Mouse (Mus musculus): Measurements from ENCODE around the gene Gm6588. TPM values are rescaled to one million over a fixed set of nuclear protein-coding genes. Genes with fewer than 3 reads are reported as not detected.

Gm6588 gene
- total RNA-seq (2014; fragmentation: Nextera tagmentation): not detected in 2 replicates
- 0.16 TPM in 1 of 2 replicates, not detected in the other for total RNA-seq (2017)
- polyA plus RNA-seq (2012): not detected in 2 replicates

DNA sequence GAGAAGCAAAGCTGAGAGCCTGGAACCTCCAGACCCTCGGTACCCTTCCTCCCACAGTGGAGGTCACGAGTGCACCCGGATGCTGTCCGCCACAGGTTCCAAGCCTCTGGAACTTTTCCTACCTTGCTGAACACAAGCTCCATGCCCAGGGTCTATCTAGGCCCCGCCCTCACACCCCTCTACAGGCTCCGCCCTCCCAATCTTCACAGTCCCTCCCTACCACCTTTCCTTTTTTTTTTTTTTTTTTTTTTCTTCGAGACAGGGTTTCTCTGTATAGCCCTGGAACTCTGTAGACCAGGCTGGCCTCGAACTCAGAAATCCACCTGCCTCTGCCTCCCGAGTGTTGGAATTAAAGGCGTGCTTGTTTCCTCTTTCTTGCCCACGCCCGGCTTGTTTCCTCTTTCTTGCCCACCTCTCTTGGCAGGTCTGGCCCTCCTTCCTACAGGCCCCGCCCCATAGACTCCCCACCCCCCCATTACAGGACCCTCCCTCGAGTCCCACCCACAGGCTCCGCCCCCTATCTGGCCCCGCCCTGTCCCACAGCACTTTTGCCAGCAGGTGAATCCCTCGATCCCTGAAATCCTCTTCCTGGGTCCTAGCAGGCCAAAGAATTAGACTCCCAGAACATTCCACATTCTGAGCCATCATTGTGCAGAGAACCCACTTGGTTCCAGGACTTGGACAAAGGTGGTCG lies at the start of gene Gm6588:
TSS of gene Gm6588 (plus strand) at position 680 of the 694 bp plus-strand sequence.
- ATAC-seq (ENCODE audit: extremely low read depth, insufficient number of reproducible peaks, low FRiP score, poor library complexity, severe bottlenecking): no peak
- peaks cover 53% of the 10 kb centered on the region for H3K9me3 ChIP-seq (replicated peaks)
- no peaks in the 10 kb centered on the region for H3K4me1 ChIP-seq (ENCODE audit: insufficient read depth, low read depth, low read length)
- no peak for TF ChIP-seq GATA1 (IDR thresholded peaks at IDR 0.05; ENCODE audit: borderline replicate concordance, low read length)
- no peak for TF ChIP-seq CTCF (IDR thresholded peaks at IDR 0.05; ENCODE audit: low read depth, low read length)
- TF ChIP-seq GATA2 (IDR thresholded peaks at IDR 0.05; ENCODE audit: borderline replicate concordance, low read depth, low read length): no peak
- TF ChIP-seq POLR2AphosphoS5 (IDR thresholded peaks at IDR 0.05; ENCODE audit: insufficient replicate concordance, low read depth, low read length): no peak
- TF ChIP-seq TAL1 (conservative IDR thresholded peaks at IDR 0.05; ENCODE audit: low read depth, low read length): no peak
- H3K27me3 ChIP-seq (ENCODE audit: insufficient read depth, low read length): no peaks in the 10 kb centered on the region
- no peak for DNase-seq (ENCODE audit: low spot score)
- H3K4me3 ChIP-seq (ENCODE audit: low read depth, low read length): no peak within 1 kb of the TSS
- H3K36me3 ChIP-seq (replicated peaks): no peaks in the 10 kb centered on the region

DNA sequence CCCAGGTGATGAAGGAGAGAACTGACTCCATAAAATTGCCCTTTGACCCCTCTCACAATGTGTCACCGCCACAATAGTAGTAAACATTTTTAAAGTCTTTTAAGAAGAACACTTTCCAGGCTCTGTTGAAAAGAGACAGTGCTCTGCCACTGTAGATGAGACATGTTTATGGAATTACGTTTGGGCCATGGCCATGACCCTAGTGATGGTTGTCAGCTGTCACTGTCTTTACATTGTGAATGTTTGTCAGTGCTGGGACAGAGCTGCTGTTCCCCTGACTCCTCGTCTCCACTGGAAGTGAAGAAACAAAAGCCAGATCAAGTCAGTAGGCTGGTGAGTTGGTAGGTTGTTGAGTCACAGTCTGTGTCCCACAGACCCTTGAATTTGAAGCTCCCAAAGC lies 46.8 kb upstream of the Gm6588 start:
- ATAC-seq (ENCODE audit: extremely low read depth, insufficient number of reproducible peaks, low FRiP score, poor library complexity, severe bottlenecking) (no peak), DNase-seq (ENCODE audit: low spot score) (no peak)
- Histone ChIP-seq H3K27me3 (ENCODE audit: insufficient read depth, low read length) (0 out of 2 replicates have a peak, but pooled peaks cover 2% of the 10 kb centered on the region), H3K36me3 (replicated peaks) (no peaks in the 10 kb centered on the region), H3K4me3 (ENCODE audit: low read depth, low read length) (no peak overlapping the region), H3K4me1 (ENCODE audit: insufficient read depth, low read depth, low read length) (no peaks in the 10 kb centered on the region), H3K9me3 (replicated peaks) (peaks cover 5% of the 10 kb centered on the region)
- TF ChIP-seq CTCF (IDR thresholded peaks at IDR 0.05; ENCODE audit: low read depth, low read length) (no peak), TAL1 (conservative IDR thresholded peaks at IDR 0.05; ENCODE audit: low read depth, low read length) (no peak), GATA2 (IDR thresholded peaks at IDR 0.05; ENCODE audit: borderline replicate concordance, low read depth, low read length) (no peak), POLR2AphosphoS5 (IDR thresholded peaks at IDR 0.05; ENCODE audit: insufficient replicate concordance, low read depth, low read length) (no peak), GATA1 (IDR thresholded peaks at IDR 0.05; ENCODE audit: borderline replicate concordance, low read length) (no peak)

DNA sequence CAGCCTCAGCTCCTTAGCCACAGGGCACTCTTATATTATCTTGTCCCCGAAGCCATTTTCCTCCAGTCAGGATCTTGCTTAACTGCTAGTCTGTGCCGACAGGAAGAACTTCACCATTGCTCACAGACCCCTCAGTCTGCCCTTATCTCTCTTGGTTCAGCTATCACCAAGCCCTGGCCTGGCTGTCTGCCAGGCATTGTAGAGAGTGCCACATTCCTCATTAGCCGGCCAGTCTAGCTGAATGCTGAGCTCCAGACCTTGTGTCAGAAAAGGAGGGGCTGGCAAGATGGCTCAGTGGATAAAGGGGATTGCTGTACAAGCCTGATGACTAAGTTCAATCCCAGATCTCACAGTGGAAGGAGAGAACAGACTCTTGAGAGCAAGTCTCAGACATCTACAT lies 43.2 kb upstream of the Gm6588 start:
- Histone ChIP-seq H3K4me3 (ENCODE audit: low read depth, low read length) (no peak overlapping the region), H3K4me1 (ENCODE audit: insufficient read depth, low read depth, low read length) (no peaks in the 10 kb centered on the region), H3K27me3 (ENCODE audit: insufficient read depth, low read length) (0 out of 2 replicates have a peak, but pooled peaks cover 5% of the 10 kb centered on the region), H3K36me3 (replicated peaks) (no peaks in the 10 kb centered on the region), H3K9me3 (replicated peaks) (peaks cover 5% of the 10 kb centered on the region)
- TF ChIP-seq TAL1 (conservative IDR thresholded peaks at IDR 0.05; ENCODE audit: low read depth, low read length): no peak
- no peak for TF ChIP-seq CTCF (IDR thresholded peaks at IDR 0.05; ENCODE audit: low read depth, low read length)
- no peak for TF ChIP-seq GATA1 (IDR thresholded peaks at IDR 0.05; ENCODE audit: borderline replicate concordance, low read length)
- TF ChIP-seq POLR2AphosphoS5 (IDR thresholded peaks at IDR 0.05; ENCODE audit: insufficient replicate concordance, low read depth, low read length): no peak
- TF ChIP-seq GATA2 (IDR thresholded peaks at IDR 0.05; ENCODE audit: borderline replicate concordance, low read depth, low read length): no peak
- DNase-seq (ENCODE audit: low spot score): peak; percentile 39
- ATAC-seq (ENCODE audit: extremely low read depth, insufficient number of reproducible peaks, low FRiP score, poor library complexity, severe bottlenecking): no peak

DNA sequence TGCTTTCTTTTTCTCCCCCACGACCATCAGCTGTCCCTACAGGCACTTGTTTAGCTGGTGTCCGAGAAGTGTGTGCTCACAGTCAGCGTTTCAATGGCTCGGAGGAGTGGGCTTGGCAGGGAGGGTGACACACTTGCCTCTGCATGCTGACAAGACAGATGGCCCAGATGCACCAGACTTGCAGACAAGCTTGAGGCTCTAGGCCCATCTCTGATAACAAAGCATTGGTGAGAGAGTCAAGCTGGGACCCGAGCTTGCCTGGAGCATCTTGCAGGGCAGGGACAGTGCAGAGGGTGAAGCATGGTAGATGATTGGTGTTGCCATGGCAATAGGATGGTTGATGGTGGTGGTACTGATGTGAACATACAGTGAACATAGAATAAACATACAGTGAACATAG lies 40.0 kb upstream of the Gm6588 start:
- no peak for DNase-seq (ENCODE audit: low spot score)
- Histone ChIP-seq H3K4me3 (ENCODE audit: low read depth, low read length) (no peak overlapping the region), H3K27me3 (ENCODE audit: insufficient read depth, low read length) (0 out of 2 replicates have a peak, but pooled peaks cover 3% of the 10 kb centered on the region), H3K9me3 (replicated peaks) (peaks cover 5% of the 10 kb centered on the region), H3K4me1 (ENCODE audit: insufficient read depth, low read depth, low read length) (no peaks in the 10 kb centered on the region), H3K36me3 (replicated peaks) (no peaks in the 10 kb centered on the region)
- no peak for ATAC-seq (ENCODE audit: extremely low read depth, insufficient number of reproducible peaks, low FRiP score, poor library complexity, severe bottlenecking)
- TF ChIP-seq GATA2 (IDR thresholded peaks at IDR 0.05; ENCODE audit: borderline replicate concordance, low read depth, low read length) (no peak), TAL1 (conservative IDR thresholded peaks at IDR 0.05; ENCODE audit: low read depth, low read length) (no peak), GATA1 (IDR thresholded peaks at IDR 0.05; ENCODE audit: borderline replicate concordance, low read length) (no peak), POLR2AphosphoS5 (IDR thresholded peaks at IDR 0.05; ENCODE audit: insufficient replicate concordance, low read depth, low read length) (no peak), CTCF (IDR thresholded peaks at IDR 0.05; ENCODE audit: low read depth, low read length) (no peak)

DNA sequence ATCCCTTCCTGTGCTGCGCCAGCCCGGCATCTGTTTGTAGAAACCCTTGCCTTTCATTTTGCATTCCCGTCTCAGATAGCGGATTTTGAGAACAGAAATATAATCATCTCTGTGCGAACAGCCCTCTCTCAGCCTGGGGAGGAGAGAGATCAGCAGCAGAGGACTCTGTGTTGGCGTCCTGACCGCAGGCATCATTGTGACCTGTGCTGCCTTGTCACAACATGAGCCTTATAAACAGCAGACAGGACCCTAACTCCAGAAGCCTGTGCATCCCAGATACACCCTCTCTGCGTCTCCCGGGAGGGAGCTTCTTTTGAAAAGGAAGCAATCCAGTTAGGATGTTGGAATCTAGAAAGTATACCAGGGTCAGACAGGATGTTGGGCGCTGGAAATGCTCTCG lies 38.2 kb upstream of the Gm6588 start:
- H3K9me3 ChIP-seq (replicated peaks): peaks cover 5% of the 10 kb centered on the region
- 0 out of 2 replicates have a peak, but pooled peaks cover 3% of the 10 kb centered on the region for H3K27me3 ChIP-seq (ENCODE audit: insufficient read depth, low read length)

More for the DNA sequence above, 38.2 kb upstream of the Gm6588 start:
- Histone ChIP-seq H3K4me1 (ENCODE audit: insufficient read depth, low read depth, low read length) (no peaks in the 10 kb centered on the region), H3K4me3 (ENCODE audit: low read depth, low read length) (no peak overlapping the region), H3K36me3 (replicated peaks) (no peaks in the 10 kb centered on the region)
- no peak for TF ChIP-seq GATA2 (IDR thresholded peaks at IDR 0.05; ENCODE audit: borderline replicate concordance, low read depth, low read length)
- TF ChIP-seq TAL1 (conservative IDR thresholded peaks at IDR 0.05; ENCODE audit: low read depth, low read length): no peak
- no peak for TF ChIP-seq POLR2AphosphoS5 (IDR thresholded peaks at IDR 0.05; ENCODE audit: insufficient replicate concordance, low read depth, low read length)
- TF ChIP-seq GATA1 (IDR thresholded peaks at IDR 0.05; ENCODE audit: borderline replicate concordance, low read length): no peak
- TF ChIP-seq CTCF (IDR thresholded peaks at IDR 0.05; ENCODE audit: low read depth, low read length): no peak
- DNase-seq (ENCODE audit: low spot score) (no peak), ATAC-seq (ENCODE audit: extremely low read depth, insufficient number of reproducible peaks, low FRiP score, poor library complexity, severe bottlenecking) (no peak)

All from G1E (cell line).